Mouse (Mus musculus): ENCODE measurements around the gene Crk.

The Crk gene

GRCm38 (mm10) chr11:75678747-75679438, at the start of gene Crk:
TSS of gene Crk (plus strand) at chr11:75679259.
- peak; percentile 100 for DNase-seq (ENCODE audit: low spot score)

GRCm38 (mm10) chr11:75630098-75630497, 49.0 kb upstream of the Crk start:
- DNase-seq (ENCODE audit: low spot score): no peak

- DNase-seq (ENCODE audit: low spot score): peak; percentile 98
These were observed 48.3 kb upstream of the Crk start, which contains the start of gene Inpp5k for GRCm38 (mm10) chr11:75630645-75631229. TSS of gene Inpp5k (plus strand) at chr11:75630988.

- DNase-seq (ENCODE audit: low spot score): no peak
These were observed 47.4 kb upstream of the Crk start for GRCm38 (mm10) chr11:75631561-75632225.

- no peak for DNase-seq (ENCODE audit: low spot score)
These were observed 46.1 kb upstream of the Crk start for GRCm38 (mm10) chr11:75632921-75633320.

GRCm38 (mm10) chr11:75634801-75635200, 44.3 kb upstream of the Crk start:
- no peak for DNase-seq (ENCODE audit: low spot score)

GRCm38 (mm10) chr11:75635315-75635714, 43.7 kb upstream of the Crk start:
- no peak for DNase-seq (ENCODE audit: low spot score)

- no peak for DNase-seq (ENCODE audit: low spot score)
These were observed 35.7 kb upstream of the Crk start for GRCm38 (mm10) chr11:75643323-75643722.

GRCm38 (mm10) chr11:75644684-75645083, 34.4 kb upstream of the Crk start:
- no peak for DNase-seq (ENCODE audit: low spot score)

- DNase-seq (ENCODE audit: low spot score): no peak
These were observed 31.3 kb upstream of the Crk start for GRCm38 (mm10) chr11:75647681-75648211.

GRCm38 (mm10) chr11:75649155-75649561, 29.9 kb upstream of the Crk start:
- no peak for DNase-seq (ENCODE audit: low spot score)

GRCm38 (mm10) chr11:75650311-75650710, 28.7 kb upstream of the Crk start, which contains the start of gene Myo1c:
TSS of gene Myo1c (plus strand) at chr11:75650504.
- no peak for DNase-seq (ENCODE audit: low spot score)

GRCm38 (mm10) chr11:75650958-75651425, 28.1 kb upstream of the Crk start:
- DNase-seq (ENCODE audit: low spot score): no peak

GRCm38 (mm10) chr11:75651426-75652221, 27.4 kb upstream of the Crk start:
- DNase-seq (ENCODE audit: low spot score): peak; percentile 65

GRCm38 (mm10) chr11:75652222-75652941, 26.7 kb upstream of the Crk start:
- DNase-seq (ENCODE audit: low spot score): no peak

- DNase-seq (ENCODE audit: low spot score): no peak
These were observed 25.9 kb upstream of the Crk start for GRCm38 (mm10) chr11:75652942-75653684.

GRCm38 (mm10) chr11:75653781-75654470, 25.1 kb upstream of the Crk start:
- peak; percentile 89 for DNase-seq (ENCODE audit: low spot score)

GRCm38 (mm10) chr11:75654471-75655390, 24.3 kb upstream of the Crk start:
- no peak for DNase-seq (ENCODE audit: low spot score)
